Mouse (Mus musculus): ENCODE results near the gene Aspdh.

- peak; percentile 64 for TF ChIP-seq CTCF (IDR thresholded peaks at IDR 0.05; ENCODE audit: low read depth)
- no peak for TF ChIP-seq EP300 (optimal IDR thresholded peaks at IDR 0.05)
Measured at GRCm38 (mm10) chr7:44462218-44463055, 2.8 kb upstream of the Aspdh start.
